Mouse (Mus musculus) hindbrain, embryonic 14.5 days (tissue): ENCODE measurements at regions not wholly inside any gene's neighbourhood (a gene's known extent, or its start where the extent isn't known, plus 50 kb on each side); places are given as distances from the start of the nearest gene placed in this dataset.

ENCODE experiments used
- ATAC-seq: fragments of 200-750 bp; cut with Nextera tagmentation; 2 replicates; pipeline ENCODE4 v1.8.0; 2017; ENCODE audit warnings: moderate number of reproducible peaks, mild to moderate bottlenecking, moderate TSS enrichment, moderate library complexity; ENCODE audit not compliant: low FRiP score
- DNase-seq: peaks from one replicate; pipeline ENCODE4 v3.0.0-alpha.2; 2015; ENCODE audit warnings: low spot score
- H3K27ac ChIP-seq: fragments of 300-500 bp; sonication (generic); 2 replicates; pipeline ENCODE4 v1.5.1; 2014; ENCODE audit warnings: mild to moderate bottlenecking, moderate library complexity
- H3K27me3 ChIP-seq: fragments of 300-500 bp; sonication (generic); 2 replicates; pipeline ENCODE4 v1.6.1; 2014; ENCODE audit warnings: mild to moderate bottlenecking, low read length, mixed read lengths; ENCODE audit not compliant: control insufficient read depth, insufficient read depth
- H3K36me3 ChIP-seq: fragments of 300-500 bp; sonication (generic); replicated peaks from 2 replicates; pipeline ENCODE4 v1.6.1; 2014; ENCODE audit not compliant: control insufficient read depth, insufficient read depth
- H3K4me1 ChIP-seq: fragments of 300-500 bp; sonication (generic); replicated peaks from 2 replicates; pipeline ENCODE4 v1.6.1; 2014; ENCODE audit warnings: antibody characterized with exemption, low read length, mixed read lengths; ENCODE audit not compliant: control insufficient read depth, insufficient read depth
- H3K4me2 ChIP-seq: fragments of 300-500 bp; sonication (generic); replicated peaks from 2 replicates; pipeline ENCODE4 v1.6.1; 2014; ENCODE audit warnings: mild to moderate bottlenecking, moderate library complexity
- H3K4me3 ChIP-seq: fragments of 300-500 bp; sonication (generic); replicated peaks from 2 replicates; pipeline ENCODE4 v1.5.1; 2014; ENCODE audit warnings: mild to moderate bottlenecking, low read length
- H3K9ac ChIP-seq: fragments of 300-500 bp; sonication (generic); 2 replicates; pipeline ENCODE4 v1.6.1; 2014
- H3K9me3 ChIP-seq: fragments of 300-500 bp; sonication (generic); 2 replicates; pipeline ENCODE4 v1.6.1; 2016; ENCODE audit warnings: low read length; ENCODE audit not compliant: control insufficient read depth
- WGBS: fragments of 180-500 bp; shearing (Covaris S2); extraction: QIAGEN DNeasy Blood & Tissue Kit; methylation state at CpG from one replicate; pipeline ENCODE4 v1.1.7; 2014; 5-methylcytosine and 5-hydroxymethylcytosine counted together

DNA sequence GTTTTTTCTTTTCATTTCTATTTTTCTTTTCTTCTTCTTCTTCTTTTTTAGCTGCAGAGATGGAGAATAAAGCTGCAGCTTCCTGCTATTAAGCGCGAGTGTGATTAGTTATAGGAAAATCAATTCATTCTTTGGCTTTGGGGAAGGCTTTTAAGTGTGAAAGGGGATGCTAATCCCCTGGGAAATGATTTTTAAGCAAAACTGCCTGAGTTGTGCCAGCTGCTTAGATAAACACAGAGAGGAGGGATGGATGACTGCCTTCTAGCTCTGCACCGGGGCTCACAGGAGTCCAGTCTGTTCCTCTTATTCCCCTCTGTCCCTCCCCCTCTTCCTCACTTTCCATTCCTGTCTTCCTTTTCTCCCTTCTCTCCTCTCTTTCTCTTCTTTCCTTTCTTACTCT is 306.8 kb upstream of the Rbfox1 start:
- no peak overlapping the region for H3K9ac ChIP-seq
- no peak overlapping the region for H3K4me2 ChIP-seq
- 34% methylated on average over 3 of the region's 3 CpGs for WGBS
- no peak overlapping the region for H3K27ac ChIP-seq
- ATAC-seq (no peak), DNase-seq (no peak)
- 0 out of 2 replicates have a peak, but pooled peaks cover 7% of the 10 kb centered on the region for H3K9me3 ChIP-seq
- H3K4me1 ChIP-seq = 0 out of 2 replicates have a peak, but pooled peaks cover 6% of the 10 kb centered on the region
- H3K27me3 ChIP-seq = no peaks in the 10 kb centered on the region
- no peak overlapping the region for H3K4me3 ChIP-seq
- no peaks in the 10 kb centered on the region for H3K36me3 ChIP-seq

DNA sequence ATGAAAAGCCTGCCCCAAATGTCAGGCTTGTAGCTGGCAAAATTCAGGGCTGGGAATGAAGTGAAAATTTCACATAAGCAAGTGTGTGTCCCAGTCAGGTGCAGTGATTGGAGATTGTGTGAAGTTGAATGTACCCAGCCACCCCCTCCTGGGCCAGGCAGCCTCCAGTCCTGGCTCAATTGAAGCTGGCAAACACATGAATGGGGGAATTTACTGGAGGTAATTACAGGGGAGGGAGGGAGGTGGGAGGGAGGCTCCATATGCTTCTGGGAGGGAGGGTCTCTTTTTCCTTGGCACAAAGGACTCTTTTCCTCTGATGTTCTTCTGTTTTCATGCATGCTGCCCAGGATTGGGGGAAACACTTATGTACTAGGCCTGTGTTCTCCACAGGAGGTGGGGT is 312.4 kb upstream of the Rbfox1 start:
- H3K9me3 ChIP-seq = no peaks in the 10 kb centered on the region
- H3K4me1 ChIP-seq = peaks cover 9% of the 10 kb centered on the region; the same call in 1 of the 2 replicates
- H3K27ac ChIP-seq = no peak overlapping the region
- no peaks in the 10 kb centered on the region for H3K36me3 ChIP-seq
- H3K4me2 ChIP-seq = no peak overlapping the region
- ATAC-seq = no peak
- no peak overlapping the region for H3K4me3 ChIP-seq
- H3K27me3 ChIP-seq = no peaks in the 10 kb centered on the region
- DNase-seq = no peak
- no peak overlapping the region for H3K9ac ChIP-seq

DNA sequence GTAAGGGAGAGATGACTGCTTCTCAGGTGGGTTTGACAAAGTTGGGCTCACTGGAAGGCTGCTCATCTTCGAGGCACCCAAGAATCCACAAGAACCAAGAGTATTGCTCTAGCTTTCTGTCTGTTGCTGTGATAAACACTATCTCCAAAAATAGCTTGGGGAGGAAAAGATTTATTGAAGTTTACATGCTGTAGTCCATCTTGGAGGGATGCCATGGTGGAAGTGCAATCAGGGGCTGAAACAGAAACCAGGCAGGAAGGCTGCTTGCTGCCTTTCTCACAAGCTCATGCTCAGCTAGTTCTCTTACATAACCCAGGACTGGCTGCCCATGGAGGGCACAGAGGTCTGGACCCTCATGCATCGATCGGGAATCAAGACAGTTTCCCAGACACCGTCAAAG is 314.5 kb upstream of the Rbfox1 start:
- 98% methylated on average over 4 of the region's 4 CpGs for WGBS
- no peaks in the 10 kb centered on the region for H3K9me3 ChIP-seq

DNA sequence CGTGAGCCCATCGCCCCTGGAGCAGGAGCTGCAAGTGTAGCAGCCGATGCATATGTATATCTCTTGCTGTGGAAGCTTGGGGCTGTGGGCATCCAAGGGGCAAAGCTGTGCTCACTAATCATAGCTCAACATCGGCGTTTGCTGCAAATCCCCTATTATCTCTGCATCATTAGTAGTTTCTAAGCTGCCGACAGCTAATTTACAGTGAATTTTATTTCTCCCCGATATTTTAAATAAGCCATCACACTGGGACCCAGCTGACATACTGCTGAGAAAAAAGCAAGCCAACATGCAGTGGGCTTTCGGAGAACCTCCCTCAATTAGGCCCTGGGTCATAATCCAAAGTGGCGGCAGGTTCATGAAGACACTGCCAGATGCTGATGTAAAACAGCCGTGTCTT is 313.3 kb upstream of the Eef2kmt start:
- DNase-seq = no peak
- Histone ChIP-seq H3K9me3 (no peaks in the 10 kb centered on the region), H3K27me3 (no peaks in the 10 kb centered on the region), H3K9ac (no peak overlapping the region), H3K4me3 (no peak overlapping the region), H3K4me2 (no peak overlapping the region), H3K4me1 (peaks cover 9% of the 10 kb centered on the region; the same call in 1 of the 2 replicates), H3K36me3 (no peaks in the 10 kb centered on the region), H3K27ac (no peak overlapping the region)
- 54% methylated on average over 10 of the region's 10 CpGs for WGBS
- ATAC-seq = no peak

More for the DNA sequence above, 314.5 kb upstream of the Rbfox1 start:
- Histone ChIP-seq H3K27me3 (no peaks in the 10 kb centered on the region), H3K27ac (no peak overlapping the region), H3K4me2 (no peak overlapping the region), H3K9ac (no peak overlapping the region), H3K4me1 (peaks cover 9% of the 10 kb centered on the region; the same call in 1 of the 2 replicates), H3K36me3 (no peaks in the 10 kb centered on the region), H3K4me3 (no peak overlapping the region)
- ATAC-seq (no peak), DNase-seq (no peak)

DNA sequence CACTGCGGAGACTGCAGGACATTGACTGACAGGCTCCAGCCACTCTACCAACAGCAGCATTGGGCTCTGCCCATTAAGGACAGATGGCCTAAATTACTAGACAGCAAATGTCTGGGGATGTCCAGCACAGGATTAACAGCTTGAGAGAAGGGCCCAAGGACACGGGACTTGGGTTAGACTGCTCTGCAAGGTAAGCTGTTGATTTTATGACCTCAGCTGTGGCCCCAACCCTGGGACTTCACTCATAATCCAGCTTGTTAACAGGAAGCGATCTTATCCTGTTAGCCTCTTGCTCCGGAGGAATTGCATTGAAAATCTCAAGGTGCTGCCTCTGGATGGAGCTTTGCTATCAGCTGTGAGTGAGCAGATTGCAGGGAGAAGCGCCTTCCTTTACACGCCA is 293.2 kb upstream of the Eef2kmt start:
- Histone ChIP-seq H3K36me3 (no peaks in the 10 kb centered on the region), H3K4me3 (no peak overlapping the region), H3K27ac (no peak overlapping the region), H3K9ac (no peak overlapping the region), H3K4me1 (0 out of 2 replicates have a peak, but pooled peaks cover 4% of the 10 kb centered on the region), H3K4me2 (no peak overlapping the region), H3K27me3 (no peaks in the 10 kb centered on the region), H3K9me3 (no peaks in the 10 kb centered on the region)
- ATAC-seq (no peak), DNase-seq (no peak)
- 56% methylated on average over 6 of the region's 6 CpGs for WGBS

DNA sequence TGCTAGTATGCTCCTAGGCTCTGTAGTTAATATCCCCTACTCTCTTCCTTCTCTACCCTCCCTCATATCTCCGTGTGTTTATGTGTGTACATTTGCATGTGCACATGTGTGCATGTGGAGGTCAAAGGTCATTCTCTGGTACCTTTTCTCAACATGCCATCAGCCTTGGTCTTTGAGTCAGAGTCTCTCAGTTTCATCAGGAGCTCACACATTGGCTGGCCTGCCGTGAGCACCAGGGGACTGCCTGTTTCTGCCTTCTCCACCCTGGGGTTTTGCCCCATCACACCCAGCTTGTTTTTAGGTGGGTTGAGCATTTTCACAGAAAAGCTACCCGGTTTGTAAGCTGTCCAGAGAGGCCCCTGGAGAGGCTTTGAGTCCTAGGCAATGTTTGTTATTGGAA is 292.8 kb upstream of the Eef2kmt start:
- DNase-seq = no peak
- ATAC-seq = no peak; the same call in 1 of the 2 replicates
- Histone ChIP-seq H3K9me3 (no peaks in the 10 kb centered on the region), H3K27me3 (no peaks in the 10 kb centered on the region), H3K36me3 (no peaks in the 10 kb centered on the region), H3K4me3 (no peak overlapping the region), H3K4me1 (0 out of 2 replicates have a peak, but pooled peaks cover 4% of the 10 kb centered on the region), H3K9ac (no peak overlapping the region), H3K27ac (no peak overlapping the region), H3K4me2 (no peak overlapping the region)
- 75% methylated on average over 3 of the region's 3 CpGs for WGBS

DNA sequence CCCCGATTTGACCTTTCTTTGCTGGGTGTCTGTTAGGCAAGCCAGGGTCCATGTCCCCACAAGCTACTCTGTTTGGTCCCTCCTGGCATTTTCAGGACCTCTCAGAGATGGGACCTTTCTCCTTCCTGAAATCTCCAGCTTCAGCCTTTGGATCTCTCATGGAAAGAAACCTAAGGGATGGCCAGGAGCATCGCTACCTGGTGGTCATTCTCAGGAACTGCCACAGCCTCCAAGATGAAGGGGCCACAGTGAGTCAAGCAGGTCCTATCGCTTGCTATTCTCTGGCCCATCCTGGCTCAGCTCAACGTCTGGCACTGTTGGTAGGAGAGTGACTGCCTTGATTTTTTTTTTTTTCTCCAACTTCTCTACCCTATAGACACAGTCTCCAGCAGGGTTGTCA is 291.0 kb upstream of the Eef2kmt start:
- H3K9ac ChIP-seq = no peak overlapping the region
- WGBS = 48% methylated on average over 4 of the region's 4 CpGs
- ATAC-seq (no peak), DNase-seq (no peak)
- no peak overlapping the region for H3K4me3 ChIP-seq
- no peak overlapping the region for H3K4me2 ChIP-seq
- H3K4me1 ChIP-seq = 0 out of 2 replicates have a peak, but pooled peaks cover 4% of the 10 kb centered on the region
- no peaks in the 10 kb centered on the region for H3K27me3 ChIP-seq
- H3K9me3 ChIP-seq = no peaks in the 10 kb centered on the region
- H3K27ac ChIP-seq = no peak overlapping the region
- H3K36me3 ChIP-seq = no peaks in the 10 kb centered on the region

DNA sequence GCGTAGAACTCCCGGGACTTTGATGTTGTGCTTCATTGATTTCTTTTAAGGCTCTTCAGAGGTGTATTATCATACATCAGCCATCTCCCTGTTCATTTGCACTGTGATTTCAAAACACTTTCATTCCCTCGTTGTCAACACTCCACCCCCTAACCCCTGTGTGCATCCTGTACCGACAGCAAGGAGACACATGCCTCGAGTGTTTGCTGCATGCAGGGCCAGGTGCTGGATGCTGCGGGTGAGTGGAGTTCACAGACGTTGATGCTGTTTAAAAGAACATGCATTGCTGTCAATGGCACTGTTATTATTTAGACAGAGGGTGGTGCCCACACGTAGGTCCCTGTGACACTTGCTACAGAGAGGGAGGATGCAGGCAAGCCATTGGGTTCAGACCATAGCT is 290.0 kb upstream of the Eef2kmt start:
- WGBS = 43% methylated on average over 8 of the region's 8 CpGs
- Histone ChIP-seq H3K27ac (no peak overlapping the region), H3K9ac (no peak overlapping the region), H3K9me3 (no peaks in the 10 kb centered on the region), H3K36me3 (no peaks in the 10 kb centered on the region), H3K4me2 (no peak overlapping the region), H3K4me3 (no peak overlapping the region), H3K4me1 (0 out of 2 replicates have a peak, but pooled peaks cover 4% of the 10 kb centered on the region), H3K27me3 (no peaks in the 10 kb centered on the region)
- ATAC-seq (no peak), DNase-seq (no peak)

DNA sequence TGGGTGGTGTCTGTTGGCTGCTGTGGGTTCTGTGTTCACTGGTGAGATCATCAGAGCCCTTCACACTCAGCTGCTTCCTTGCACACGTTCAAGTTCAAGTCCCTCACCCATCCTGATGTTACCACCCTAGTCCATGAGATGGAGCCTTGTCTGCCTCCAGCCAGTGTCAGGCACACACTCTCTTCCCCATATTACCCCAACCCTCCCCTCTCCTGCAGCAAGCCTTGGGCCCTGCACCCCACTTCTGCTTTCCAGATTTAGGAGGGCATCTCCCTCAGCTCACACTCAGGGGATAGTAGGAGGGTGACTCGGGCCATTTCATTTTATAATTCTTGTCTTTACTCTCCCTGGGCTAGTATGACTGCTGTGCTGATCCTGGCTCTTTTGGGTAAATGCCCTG is 288.7 kb upstream of the Eef2kmt start:
- DNase-seq = no peak
- no peak overlapping the region for H3K9ac ChIP-seq
- no peak overlapping the region for H3K4me2 ChIP-seq
- 71% methylated on average over 2 of the region's 2 CpGs for WGBS
- H3K27me3 ChIP-seq = no peaks in the 10 kb centered on the region
- 0 out of 2 replicates have a peak, but pooled peaks cover 4% of the 10 kb centered on the region for H3K4me1 ChIP-seq
- no peaks in the 10 kb centered on the region for H3K9me3 ChIP-seq
- no peak for ATAC-seq
- H3K27ac ChIP-seq = no peak overlapping the region
- no peaks in the 10 kb centered on the region for H3K36me3 ChIP-seq
- H3K4me3 ChIP-seq = no peak overlapping the region

DNA sequence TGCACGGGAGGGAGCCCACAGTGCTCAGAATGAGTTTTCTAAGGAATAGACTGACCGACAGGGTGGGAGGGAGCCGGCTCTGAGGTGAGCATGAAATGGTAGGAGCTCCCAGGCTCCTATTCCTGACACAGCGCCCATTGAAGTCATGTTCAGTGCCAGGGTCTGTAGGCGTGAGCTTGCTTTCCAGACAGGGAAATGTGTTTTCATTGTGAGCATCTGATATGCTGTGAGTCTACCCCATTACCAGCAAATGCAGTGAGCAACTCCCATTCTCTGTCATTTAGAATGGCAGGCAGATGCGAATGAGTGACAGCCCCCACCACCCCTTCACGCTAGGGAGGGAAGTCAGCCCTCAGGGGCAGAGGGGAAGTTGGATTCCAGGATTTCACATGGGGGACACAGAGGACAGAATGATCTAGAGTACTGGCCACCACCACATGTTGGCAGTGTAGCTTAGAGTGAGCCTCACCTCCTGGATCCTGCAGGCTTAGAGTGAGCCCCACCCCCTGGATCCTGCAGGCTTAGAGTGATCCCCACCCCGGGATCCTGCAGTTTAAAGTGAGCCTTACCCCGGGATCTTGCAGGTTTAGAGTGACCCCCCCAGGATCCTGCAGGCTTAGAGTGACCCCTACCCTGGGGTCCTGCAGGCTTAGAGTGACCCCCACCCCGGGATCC is 283.2 kb upstream of the Eef2kmt start:
- H3K4me2 ChIP-seq = no peak overlapping the region

More for the DNA sequence above, 283.2 kb upstream of the Eef2kmt start:
- 54% methylated on average over 10 of the region's 10 CpGs for WGBS
- no peak for ATAC-seq
- no peaks in the 10 kb centered on the region for H3K9me3 ChIP-seq
- H3K36me3 ChIP-seq = no peaks in the 10 kb centered on the region
- no peak for DNase-seq
- peaks cover 16% of the 10 kb centered on the region; the same call in 1 of the 2 replicates for H3K4me1 ChIP-seq
- H3K4me3 ChIP-seq = no peak overlapping the region
- no peaks in the 10 kb centered on the region for H3K27me3 ChIP-seq
- H3K9ac ChIP-seq = no peak overlapping the region
- no peak overlapping the region for H3K27ac ChIP-seq
